Mouse (Mus musculus): Measurements from ENCODE around the gene Srsf6. TPM values are rescaled to one million over a fixed set of nuclear protein-coding genes. Genes with fewer than 3 reads are reported as not detected.
"Not testable (repeated sequence)": the region's sequence is repeated elsewhere in the genome, so short reads cannot be mapped to it uniquely, and the experiment has no call there.

Srsf6 gene
- 236 and 259 TPM in 2 replicates for polyA plus RNA-seq (2015; fragmentation: Nextera tagmentation; extraction: Ambion mirVana)

GRCm38 (mm10) chr2:162931123-162931673 lies at the start of gene Srsf6:
TSS of gene Srsf6 (plus strand) at chr2:162931528.
- Histone ChIP-seq H3K9ac (peak within 1 kb of the TSS; percentile 100), H3K4me2 (replicated peaks) (peak within 1 kb of the TSS; percentile 73), H3K4me3 (peak within 1 kb of the TSS; percentile 90), H3K9me3 (no peaks in the 10 kb centered on the region), H3K27ac (peak within 1 kb of the TSS; percentile 95), H3K27me3 (peaks cover 12% of the 10 kb centered on the region), H3K36me3 (peaks cover 31% of the 10 kb centered on the region), H3K4me1 (peaks cover 11% of the 10 kb centered on the region)
- under 1% methylated on average over 66 of the region's 68 CpGs for WGBS
- ATAC-seq (ENCODE audit: low FRiP score, low read depth) = peak; percentile 92

GRCm38 (mm10) chr2:162884101-162884500 lies 47.2 kb upstream of the Srsf6 start:
- Histone ChIP-seq H3K27me3 (no peaks in the 10 kb centered on the region), H3K4me1 (no peaks in the 10 kb centered on the region), H3K4me3 (no peak overlapping the region), H3K27ac (no peak overlapping the region), H3K4me2 (replicated peaks) (no peak overlapping the region), H3K9ac (no peak overlapping the region), H3K9me3 (no peaks in the 10 kb centered on the region), H3K36me3 (no peaks in the 10 kb centered on the region)
- WGBS = 67% methylated on average over 2 of the region's 2 CpGs
- ATAC-seq (ENCODE audit: low FRiP score, low read depth) = no peak

- Histone ChIP-seq H3K9me3 (no peaks in the 10 kb centered on the region), H3K4me1 (no peaks in the 10 kb centered on the region), H3K4me2 (replicated peaks) (no peak overlapping the region), H3K4me3 (no peak overlapping the region), H3K9ac (no peak overlapping the region), H3K27me3 (no peaks in the 10 kb centered on the region), H3K27ac (no peak overlapping the region), H3K36me3 (no peaks in the 10 kb centered on the region)
- no peak for ATAC-seq (ENCODE audit: low FRiP score, low read depth)
- WGBS = 66% methylated on average over 5 of the region's 5 CpGs
These were observed 44.2 kb upstream of the Srsf6 start for GRCm38 (mm10) chr2:162887121-162887520.

GRCm38 (mm10) chr2:162888677-162889076 lies 42.7 kb upstream of the Srsf6 start:
- Histone ChIP-seq H3K9me3 (no peaks in the 10 kb centered on the region), H3K4me3 (no peak overlapping the region), H3K27ac (no peak overlapping the region), H3K4me2 (replicated peaks) (no peak overlapping the region), H3K36me3 (no peaks in the 10 kb centered on the region), H3K9ac (no peak overlapping the region), H3K4me1 (no peaks in the 10 kb centered on the region), H3K27me3 (no peaks in the 10 kb centered on the region)
- ATAC-seq (ENCODE audit: low FRiP score, low read depth) = no peak
- WGBS = 82% methylated on average over 8 of the region's 8 CpGs

- no peak for ATAC-seq (ENCODE audit: low FRiP score, low read depth)
- Histone ChIP-seq H3K27ac (no peak overlapping the region), H3K4me2 (replicated peaks) (no peak overlapping the region), H3K4me3 (no peak overlapping the region), H3K9me3 (no peaks in the 10 kb centered on the region), H3K4me1 (no peaks in the 10 kb centered on the region), H3K9ac (no peak overlapping the region), H3K36me3 (no peaks in the 10 kb centered on the region), H3K27me3 (no peaks in the 10 kb centered on the region)
- WGBS = 73% methylated on average over 7 of the region's 7 CpGs
These were observed 42.1 kb upstream of the Srsf6 start for GRCm38 (mm10) chr2:162889191-162889590.

GRCm38 (mm10) chr2:162889731-162890130 lies 41.6 kb upstream of the Srsf6 start:
- no peak overlapping the region for H3K4me3 ChIP-seq
- no peaks in the 10 kb centered on the region for H3K4me1 ChIP-seq
- no peaks in the 10 kb centered on the region for H3K36me3 ChIP-seq
- no peak overlapping the region for H3K27ac ChIP-seq
- no peak overlapping the region for H3K4me2 ChIP-seq (replicated peaks)
- H3K9me3 ChIP-seq = no peaks in the 10 kb centered on the region
- no peak for ATAC-seq (ENCODE audit: low FRiP score, low read depth)
- no peaks in the 10 kb centered on the region for H3K27me3 ChIP-seq
- WGBS = 77% methylated on average over 12 of the region's 12 CpGs
- H3K9ac ChIP-seq = no peak overlapping the region

- not testable (repeated sequence) for H3K4me2 ChIP-seq (replicated peaks); H3K4me3 ChIP-seq; H3K27ac ChIP-seq; H3K27me3 ChIP-seq; H3K9ac ChIP-seq; H3K4me1 ChIP-seq; H3K9me3 ChIP-seq; H3K36me3 ChIP-seq; ATAC-seq (ENCODE audit: low FRiP score, low read depth)
- WGBS = 86% methylated on average over 3 of the region's 3 CpGs
These were observed 38.3 kb upstream of the Srsf6 start for GRCm38 (mm10) chr2:162892979-162893378.

GRCm38 (mm10) chr2:162899256-162899655 lies 32.1 kb upstream of the Srsf6 start:
- not testable (repeated sequence) for ATAC-seq (ENCODE audit: low FRiP score, low read depth); H3K27ac ChIP-seq; H3K27me3 ChIP-seq; H3K9me3 ChIP-seq; H3K4me1 ChIP-seq; H3K36me3 ChIP-seq; H3K4me3 ChIP-seq; H3K9ac ChIP-seq; H3K4me2 ChIP-seq (replicated peaks)
- 95% methylated on average over 20 of the region's 20 CpGs for WGBS

- ATAC-seq (ENCODE audit: low FRiP score, low read depth) = no peak
- H3K4me1 ChIP-seq = 0 out of 2 replicates have a peak, but pooled peaks cover 6% of the 10 kb centered on the region
- no peak overlapping the region for H3K4me3 ChIP-seq
- no peak overlapping the region for H3K4me2 ChIP-seq (replicated peaks)
- no peaks in the 10 kb centered on the region for H3K36me3 ChIP-seq
- H3K9me3 ChIP-seq = no peaks in the 10 kb centered on the region
- no peak overlapping the region for H3K27ac ChIP-seq
- 76% methylated on average over 11 of the region's 12 CpGs for WGBS
- no peaks in the 10 kb centered on the region for H3K27me3 ChIP-seq
- H3K9ac ChIP-seq = no peak overlapping the region
These were observed 31.3 kb upstream of the Srsf6 start for GRCm38 (mm10) chr2:162899880-162900589.

GRCm38 (mm10) chr2:162900590-162900916 lies 30.8 kb upstream of the Srsf6 start:
- Histone ChIP-seq H3K27ac (no peak overlapping the region), H3K9me3 (no peaks in the 10 kb centered on the region), H3K4me3 (no peak overlapping the region), H3K4me2 (replicated peaks) (no peak overlapping the region), H3K4me1 (0 out of 2 replicates have a peak, but pooled peaks cover 6% of the 10 kb centered on the region), H3K27me3 (no peaks in the 10 kb centered on the region), H3K9ac (no peak overlapping the region), H3K36me3 (no peaks in the 10 kb centered on the region)
- 31% methylated on average over 2 of the region's 2 CpGs for WGBS
- ATAC-seq (ENCODE audit: low FRiP score, low read depth) = no peak

- H3K27ac ChIP-seq = no peak overlapping the region
- H3K9me3 ChIP-seq = no peaks in the 10 kb centered on the region
- ATAC-seq (ENCODE audit: low FRiP score, low read depth) = no peak
- no peaks in the 10 kb centered on the region for H3K36me3 ChIP-seq
- no peak overlapping the region for H3K4me2 ChIP-seq (replicated peaks)
- H3K4me1 ChIP-seq = no peaks in the 10 kb centered on the region
- no peak overlapping the region for H3K4me3 ChIP-seq
- no peak overlapping the region for H3K9ac ChIP-seq
- H3K27me3 ChIP-seq = no peaks in the 10 kb centered on the region
- WGBS = 77% methylated on average over 4 of the region's 4 CpGs
These were observed 25.4 kb upstream of the Srsf6 start for GRCm38 (mm10) chr2:162905902-162906301.

- H3K27me3 ChIP-seq = no peaks in the 10 kb centered on the region
- H3K9me3 ChIP-seq = no peaks in the 10 kb centered on the region
- H3K4me2 ChIP-seq (replicated peaks) = no peak overlapping the region
- ATAC-seq (ENCODE audit: low FRiP score, low read depth) = no peak
- H3K27ac ChIP-seq = no peak overlapping the region
- H3K4me1 ChIP-seq = no peaks in the 10 kb centered on the region
- no peak overlapping the region for H3K4me3 ChIP-seq
- H3K36me3 ChIP-seq = no peaks in the 10 kb centered on the region
- WGBS = 50% methylated on average over 16 of the region's 16 CpGs
- H3K9ac ChIP-seq = no peak overlapping the region
These were observed 23.3 kb upstream of the Srsf6 start for GRCm38 (mm10) chr2:162908052-162908491.

GRCm38 (mm10) chr2:162914040-162914439 lies 17.3 kb upstream of the Srsf6 start:
- Histone ChIP-seq H3K9ac (no peak overlapping the region), H3K36me3 (no peaks in the 10 kb centered on the region), H3K4me1 (no peaks in the 10 kb centered on the region), H3K9me3 (no peaks in the 10 kb centered on the region; the same call in 1 of the 2 replicates), H3K4me2 (replicated peaks) (no peak overlapping the region), H3K27ac (no peak overlapping the region), H3K27me3 (no peaks in the 10 kb centered on the region), H3K4me3 (no peak overlapping the region)
- no peak for ATAC-seq (ENCODE audit: low FRiP score, low read depth)
- 75% methylated on average over 3 of the region's 3 CpGs for WGBS

All from limb, embryonic 13.5 days (tissue).